Mouse (Mus musculus): ENCODE results near the gene Cchcr1. TPM values are rescaled to one million over a fixed set of nuclear protein-coding genes. Genes with fewer than 3 reads are reported as not detected.
"Not testable (repeated sequence)": the region's sequence is repeated elsewhere in the genome, so short reads cannot be mapped to it uniquely, and the experiment has no call there.

The Cchcr1 gene
- 26.1 and 30.8 TPM in 2 replicates for polyA plus RNA-seq (2016; fragmentation: Nextera tagmentation; extraction: Ambion mirVana)

DNA sequence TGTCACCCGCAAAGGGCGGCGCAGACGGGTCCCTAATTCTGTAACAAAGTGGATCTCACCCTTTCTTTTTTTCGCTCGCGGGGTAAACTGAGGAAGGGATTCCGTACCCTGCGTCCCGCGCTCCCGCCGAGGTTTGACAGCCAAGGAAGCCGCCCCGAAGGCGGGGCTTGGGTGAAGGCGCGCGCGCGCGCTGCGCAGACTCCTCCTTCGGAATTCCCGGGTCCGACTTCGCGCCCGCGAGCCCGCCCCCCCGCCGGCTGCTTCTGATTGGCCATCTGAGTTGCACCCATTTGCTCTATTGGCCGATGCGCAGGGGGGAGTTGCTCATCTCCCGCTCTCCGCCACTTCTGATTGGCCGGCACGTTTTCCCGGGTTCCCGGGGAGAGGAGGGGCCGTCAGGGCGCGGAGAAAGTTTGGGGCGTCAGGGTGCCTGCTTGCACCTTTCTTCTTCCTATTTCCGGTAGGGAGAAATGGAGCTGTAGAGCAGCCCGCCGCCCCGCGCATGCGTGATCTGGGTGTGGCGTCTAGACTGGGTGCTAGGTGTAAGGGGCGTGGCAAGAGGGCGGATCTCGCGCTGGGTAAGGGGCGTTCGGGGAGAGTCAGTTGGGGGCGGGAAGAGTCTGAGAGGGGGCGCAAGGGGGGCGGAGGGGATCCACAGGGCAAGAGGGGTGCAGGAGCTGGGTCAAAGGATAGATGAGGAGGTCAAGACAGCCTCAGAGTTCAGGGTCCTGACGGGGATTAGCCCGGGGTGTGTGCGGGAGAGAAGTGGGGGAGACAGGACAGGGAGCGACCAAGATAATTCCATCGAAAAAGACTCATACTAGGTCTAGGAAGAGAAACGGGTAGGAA lies at the start of gene Cchcr1, which contains the start of gene Tcf19:
Gene Cchcr1 (plus strand): TSS at position 449 of the 849 bp plus-strand sequence.
Gene Tcf19 (minus strand): TSS at position 173 of the 849 bp plus-strand sequence.
- H3K36me3 ChIP-seq: peaks cover 13% of the 10 kb centered on the region; the same call in 1 of the 2 replicates
- H3K4me2 ChIP-seq (replicated peaks): peak within 1 kb of the TSS; percentile 75
- ATAC-seq (ENCODE audit: insufficient number of reproducible peaks, insufficient read depth, low FRiP score, low TSS enrichment): peak; percentile 92
- peak within 1 kb of the TSS; percentile 57 for H3K4me3 ChIP-seq
- H3K27me3 ChIP-seq: no peaks in the 10 kb centered on the region
- no peaks in the 10 kb centered on the region for H3K9me3 ChIP-seq
- 0 out of 2 replicates have a peak within 1 kb of the TSS, but pooled peaks have one; percentile 5 for H3K27ac ChIP-seq
- under 1% methylated on average over 67 of the region's 67 CpGs for WGBS
- peak within 1 kb of the TSS; percentile 71 for H3K9ac ChIP-seq
- peaks cover 31% of the 10 kb centered on the region for H3K4me1 ChIP-seq

DNA sequence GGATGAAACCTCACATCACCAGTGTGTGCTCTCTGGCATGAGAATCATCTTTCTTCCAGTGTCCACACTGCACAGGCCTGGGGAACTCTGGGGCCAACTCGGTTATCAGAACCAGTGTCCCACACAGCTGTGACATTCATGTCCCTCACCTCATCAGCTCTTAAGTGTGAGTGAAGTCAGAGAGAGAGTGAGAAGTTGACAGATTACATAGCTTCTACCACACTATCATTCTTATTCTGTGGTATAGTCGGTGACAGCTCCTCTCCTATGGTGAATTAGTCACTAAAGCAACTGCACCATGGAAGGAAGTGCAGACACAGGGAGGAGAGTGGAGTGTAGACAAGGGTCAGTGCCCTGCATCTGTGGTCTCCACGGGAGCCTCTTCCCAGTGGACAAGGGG lies 48.0 kb upstream of the Cchcr1 start:
- not testable (repeated sequence) for ATAC-seq (ENCODE audit: insufficient number of reproducible peaks, insufficient read depth, low FRiP score, low TSS enrichment)
- 61% methylated on average over 3 of the region's 3 CpGs for WGBS

DNA sequence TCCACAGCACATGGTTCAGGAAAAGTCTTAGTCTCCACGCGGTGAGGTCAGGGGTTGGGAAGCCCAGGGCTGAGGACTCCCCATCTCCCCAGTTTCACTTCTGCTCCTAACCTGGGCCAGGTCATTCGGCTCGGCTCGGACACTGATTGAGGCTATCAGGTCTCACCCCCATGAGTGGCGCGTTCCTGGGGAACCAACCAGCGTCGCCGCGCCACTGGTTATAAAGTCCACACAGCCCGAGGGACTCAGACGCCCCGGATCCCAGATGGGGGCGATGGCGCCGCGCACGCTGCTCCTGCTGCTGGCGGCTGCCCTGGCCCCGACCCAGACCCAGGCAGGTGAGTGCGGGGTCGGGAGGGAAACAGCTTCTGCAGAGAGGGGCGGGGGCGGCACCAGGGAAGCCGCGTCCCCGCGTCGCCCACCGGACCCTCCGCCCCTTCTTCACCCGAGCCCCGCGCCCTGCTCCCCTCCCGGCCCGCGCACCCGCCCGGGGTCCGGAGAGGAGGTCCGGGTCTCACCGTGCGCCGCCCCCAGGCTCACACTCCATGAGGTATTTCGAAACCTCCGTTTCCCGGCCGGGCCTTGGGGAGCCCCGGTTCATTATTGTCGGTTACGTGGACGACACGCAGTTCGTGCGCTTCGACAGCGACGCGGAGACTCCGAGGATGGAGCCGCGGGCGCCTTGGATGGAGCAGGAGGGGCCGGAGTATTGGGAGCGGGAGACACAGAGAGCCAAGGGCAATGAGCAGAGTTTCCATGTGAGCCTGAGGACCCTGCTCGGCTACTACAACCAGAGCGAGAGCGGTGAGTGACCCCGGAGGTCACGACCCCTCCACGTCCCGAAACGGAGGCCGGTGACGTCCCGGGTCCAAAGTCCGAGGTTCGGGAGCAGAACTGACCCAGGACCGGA lies 46.8 kb upstream of the Cchcr1 start, which contains the start of gene H2-Q10:
Gene H2-Q10 (plus strand): TSS at position 248 of the 910 bp plus-strand sequence.
- H3K27me3 ChIP-seq: peaks cover 30% of the 10 kb centered on the region
- 2% methylated on average over 80 of the region's 80 CpGs for WGBS

More for the DNA sequence above, 48.0 kb upstream of the Cchcr1 start:
- not testable (repeated sequence) for H3K4me1 ChIP-seq; H3K4me3 ChIP-seq; H3K27ac ChIP-seq; H3K4me2 ChIP-seq (replicated peaks); H3K9ac ChIP-seq; H3K36me3 ChIP-seq; H3K9me3 ChIP-seq
- H3K27me3 ChIP-seq: peaks cover 30% of the 10 kb centered on the region

DNA sequence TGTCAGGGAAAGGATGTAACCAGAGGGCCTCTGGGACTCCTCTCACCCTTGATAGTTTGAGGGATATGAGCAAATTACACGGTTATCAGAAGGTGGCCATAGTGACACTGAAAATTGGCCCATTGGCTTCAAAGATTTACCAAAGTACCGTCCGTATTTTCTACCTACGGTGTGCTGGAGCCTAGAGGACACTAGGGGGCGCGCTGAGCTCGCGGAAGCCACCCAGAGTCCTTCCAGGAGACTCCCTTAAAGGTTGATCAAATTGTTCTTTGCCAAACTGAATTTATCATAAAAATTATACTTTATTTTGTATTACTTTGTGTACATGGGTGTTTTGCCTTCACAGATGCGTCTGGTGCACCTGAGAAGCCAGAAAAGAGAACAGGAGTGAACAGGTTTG lies 32.8 kb upstream of the Cchcr1 start:
- Histone ChIP-seq H3K36me3 (no peaks in the 10 kb centered on the region), H3K4me3 (no peak overlapping the region), H3K27ac (no peak overlapping the region), H3K4me1 (no peaks in the 10 kb centered on the region), H3K9ac (no peak overlapping the region), H3K27me3 (no peaks in the 10 kb centered on the region; the same call in 1 of the 2 replicates), H3K9me3 (no peaks in the 10 kb centered on the region), H3K4me2 (replicated peaks) (no peak overlapping the region)
- ATAC-seq (ENCODE audit: insufficient number of reproducible peaks, insufficient read depth, low FRiP score, low TSS enrichment): no peak
- WGBS: 2% methylated on average over 9 of the region's 9 CpGs

More for the DNA sequence above, 46.8 kb upstream of the Cchcr1 start, which contains the start of gene H2-Q10:
- no peaks in the 10 kb centered on the region for H3K36me3 ChIP-seq
- H3K4me3 ChIP-seq: peak within 1 kb of the TSS; percentile 48
- peaks cover 5% of the 10 kb centered on the region for H3K4me1 ChIP-seq
- no peaks in the 10 kb centered on the region for H3K9me3 ChIP-seq
- H3K9ac ChIP-seq: peak within 1 kb of the TSS; percentile 49
- no peak for ATAC-seq (ENCODE audit: insufficient number of reproducible peaks, insufficient read depth, low FRiP score, low TSS enrichment)
- H3K4me2 ChIP-seq (replicated peaks): peak within 1 kb of the TSS; percentile 86
- H3K27ac ChIP-seq: no peak within 1 kb of the TSS

DNA sequence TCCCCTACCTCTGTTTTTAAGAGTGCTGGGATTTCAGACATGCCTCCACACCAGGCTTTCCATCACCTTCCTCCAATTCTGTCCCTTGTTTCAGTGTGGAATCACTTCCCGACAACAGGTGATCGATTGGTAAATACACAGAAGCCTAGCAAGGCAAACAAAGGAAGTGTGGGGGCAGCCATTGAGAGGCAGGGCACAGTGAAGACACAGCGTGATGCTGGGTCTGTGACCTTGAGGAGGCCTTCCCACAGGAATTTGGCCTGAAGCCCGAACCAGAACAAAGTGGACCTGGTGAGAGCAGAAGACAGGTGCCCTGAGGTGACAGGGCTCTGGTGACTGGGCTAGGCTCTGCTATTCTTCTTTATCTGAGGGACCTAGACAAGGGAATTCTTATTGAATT lies 31.2 kb upstream of the Cchcr1 start:
- Histone ChIP-seq H3K4me3 (no peak overlapping the region), H3K9ac (no peak overlapping the region), H3K4me1 (no peaks in the 10 kb centered on the region), H3K27ac (no peak overlapping the region), H3K4me2 (replicated peaks) (no peak overlapping the region), H3K27me3 (no peaks in the 10 kb centered on the region; the same call in 1 of the 2 replicates), H3K9me3 (no peaks in the 10 kb centered on the region), H3K36me3 (no peaks in the 10 kb centered on the region)
- ATAC-seq (ENCODE audit: insufficient number of reproducible peaks, insufficient read depth, low FRiP score, low TSS enrichment): no peak
- 31% methylated on average over 4 of the region's 4 CpGs for WGBS

DNA sequence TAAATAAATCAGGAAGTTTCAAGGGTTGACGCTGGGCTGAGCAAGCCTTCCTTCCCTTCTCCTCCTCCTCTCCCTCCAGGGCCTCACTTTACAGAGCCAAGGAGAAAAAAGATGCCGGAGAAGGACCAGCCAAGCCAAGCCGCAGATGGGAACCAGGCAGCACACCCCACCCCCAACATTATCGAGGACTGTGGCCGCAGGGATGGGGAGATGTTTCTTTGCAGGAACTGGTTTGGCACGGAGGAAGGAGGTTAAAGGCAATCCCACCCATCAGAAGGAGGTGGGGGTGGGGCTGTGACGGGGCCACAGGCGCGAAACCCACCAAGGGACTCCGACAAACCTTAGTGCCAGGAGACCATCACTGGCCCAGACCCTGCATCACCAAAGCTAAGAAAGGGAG lies 30.2 kb upstream of the Cchcr1 start:
- 45% methylated on average over 10 of the region's 10 CpGs for WGBS
- no peaks in the 10 kb centered on the region for H3K36me3 ChIP-seq
- H3K27me3 ChIP-seq: no peaks in the 10 kb centered on the region; the same call in 1 of the 2 replicates
- no peak overlapping the region for H3K9ac ChIP-seq
- H3K4me1 ChIP-seq: no peaks in the 10 kb centered on the region
- ATAC-seq (ENCODE audit: insufficient number of reproducible peaks, insufficient read depth, low FRiP score, low TSS enrichment): no peak
- no peak overlapping the region for H3K4me2 ChIP-seq (replicated peaks)
- no peak overlapping the region for H3K4me3 ChIP-seq
- H3K9me3 ChIP-seq: no peaks in the 10 kb centered on the region
- no peak overlapping the region for H3K27ac ChIP-seq

DNA sequence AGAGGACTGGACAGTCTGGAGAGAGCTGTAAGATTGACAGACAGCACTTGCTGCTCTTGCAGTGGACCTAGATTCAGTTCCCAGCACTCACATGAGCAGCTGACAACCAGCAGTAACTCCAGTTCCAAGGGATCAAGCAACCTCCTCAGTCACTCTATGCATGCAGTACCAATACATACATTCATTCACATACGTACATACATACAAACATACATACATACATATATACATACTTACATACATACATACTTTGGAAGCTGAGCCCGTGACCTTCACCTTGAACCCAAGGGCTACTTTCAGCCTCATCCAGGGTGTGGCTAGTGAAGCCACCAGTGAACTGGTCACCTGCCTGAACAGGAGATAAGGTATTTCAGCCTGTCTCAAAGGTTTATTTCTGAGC lies 28.9 kb upstream of the Cchcr1 start:
- Histone ChIP-seq H3K9ac (no peak overlapping the region), H3K27ac (no peak overlapping the region), H3K4me1 (no peaks in the 10 kb centered on the region), H3K4me2 (replicated peaks) (no peak overlapping the region), H3K4me3 (no peak overlapping the region), H3K36me3 (no peaks in the 10 kb centered on the region), H3K9me3 (no peaks in the 10 kb centered on the region), H3K27me3 (no peaks in the 10 kb centered on the region; the same call in 1 of the 2 replicates)
- 90% methylated on average over 2 of the region's 2 CpGs for WGBS
- ATAC-seq (ENCODE audit: insufficient number of reproducible peaks, insufficient read depth, low FRiP score, low TSS enrichment): no peak

DNA sequence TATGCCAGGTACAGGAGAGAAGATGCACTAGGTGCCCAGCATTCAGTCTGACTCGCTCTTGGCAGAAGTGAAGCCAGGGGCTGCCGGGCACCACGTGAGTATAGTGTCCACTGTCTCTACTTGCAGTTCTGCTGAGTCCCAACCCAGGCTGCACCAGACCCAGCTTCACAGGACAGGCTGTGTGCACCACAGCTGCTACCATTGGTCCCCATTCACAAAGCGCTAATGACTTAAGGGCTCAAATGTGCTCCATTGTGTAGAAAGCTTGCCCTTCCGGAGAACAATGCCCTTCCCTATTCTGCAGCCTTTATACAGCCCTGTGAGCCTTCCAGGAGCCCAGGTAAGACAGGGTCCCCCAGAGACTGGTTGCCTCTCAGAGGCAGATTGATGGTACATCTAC lies 26.6 kb upstream of the Cchcr1 start:
- no peaks in the 10 kb centered on the region for H3K9me3 ChIP-seq
- H3K4me2 ChIP-seq (replicated peaks): no peak overlapping the region
- H3K9ac ChIP-seq: no peak overlapping the region
- no peak overlapping the region for H3K27ac ChIP-seq
- H3K36me3 ChIP-seq: no peaks in the 10 kb centered on the region
- 57% methylated on average over 5 of the region's 5 CpGs for WGBS
- H3K4me3 ChIP-seq: no peak overlapping the region
- no peaks in the 10 kb centered on the region for H3K4me1 ChIP-seq
- H3K27me3 ChIP-seq: no peaks in the 10 kb centered on the region
- no peak for ATAC-seq (ENCODE audit: insufficient number of reproducible peaks, insufficient read depth, low FRiP score, low TSS enrichment)

DNA sequence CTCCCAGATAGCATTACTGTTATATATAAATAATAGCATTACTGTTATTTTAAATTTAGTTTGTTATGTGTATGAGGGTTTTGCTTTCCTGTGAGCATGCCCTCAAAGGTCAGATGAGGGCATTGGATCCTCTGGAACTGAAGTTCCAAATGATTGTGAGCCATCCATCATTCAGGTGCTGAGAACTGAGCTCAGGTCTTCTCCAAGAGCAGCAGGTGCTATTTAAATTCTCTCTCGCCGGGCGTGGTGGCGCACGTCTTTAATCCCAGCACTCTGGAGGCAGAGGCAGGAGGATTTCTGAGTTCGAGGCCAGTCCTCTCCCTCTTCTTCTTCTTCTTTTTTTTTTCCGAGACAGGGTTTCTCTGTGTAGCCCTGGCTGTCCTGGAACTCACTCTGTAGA lies 19.8 kb upstream of the Cchcr1 start:
- ATAC-seq (ENCODE audit: insufficient number of reproducible peaks, insufficient read depth, low FRiP score, low TSS enrichment): no peak
- Histone ChIP-seq H3K36me3 (no peaks in the 10 kb centered on the region), H3K4me3 (no peak overlapping the region), H3K9me3 (no peaks in the 10 kb centered on the region), H3K27me3 (no peaks in the 10 kb centered on the region), H3K4me1 (peaks cover 5% of the 10 kb centered on the region; the same call in 1 of the 2 replicates), H3K4me2 (replicated peaks) (no peak overlapping the region), H3K9ac (no peak overlapping the region), H3K27ac (no peak overlapping the region)
- 93% methylated on average over 7 of the region's 7 CpGs for WGBS

DNA sequence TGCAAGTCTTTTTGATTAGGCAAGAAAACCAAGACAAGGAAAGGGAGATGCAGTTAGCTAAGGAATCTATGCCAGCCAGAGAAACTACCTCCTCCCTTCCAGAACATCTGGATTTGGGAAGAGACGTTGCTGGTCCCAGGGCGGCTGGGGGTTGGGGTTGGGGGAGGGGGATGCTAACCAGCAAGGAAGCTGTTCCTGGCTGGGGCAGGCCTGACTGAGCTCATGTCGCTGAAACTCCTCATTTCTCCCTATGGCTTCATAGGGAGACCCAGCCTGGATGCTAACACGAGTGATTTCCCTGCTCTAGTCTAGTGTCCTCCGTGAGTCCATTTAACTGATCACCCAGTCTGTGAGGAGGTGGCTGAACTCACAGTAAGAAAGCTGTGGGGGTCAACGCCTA lies 14.7 kb upstream of the Cchcr1 start:
- Histone ChIP-seq H3K4me2 (replicated peaks) (no peak overlapping the region), H3K27ac (peak overlapping the region; percentile 68), H3K9ac (no peak overlapping the region), H3K36me3 (no peaks in the 10 kb centered on the region), H3K27me3 (peaks cover 33% of the 10 kb centered on the region), H3K4me1 (peaks cover 12% of the 10 kb centered on the region), H3K4me3 (no peak overlapping the region), H3K9me3 (no peaks in the 10 kb centered on the region)
- ATAC-seq (ENCODE audit: insufficient number of reproducible peaks, insufficient read depth, low FRiP score, low TSS enrichment): no peak; the same call in 1 of the 2 replicates
- 3% methylated on average over 6 of the region's 6 CpGs for WGBS

DNA sequence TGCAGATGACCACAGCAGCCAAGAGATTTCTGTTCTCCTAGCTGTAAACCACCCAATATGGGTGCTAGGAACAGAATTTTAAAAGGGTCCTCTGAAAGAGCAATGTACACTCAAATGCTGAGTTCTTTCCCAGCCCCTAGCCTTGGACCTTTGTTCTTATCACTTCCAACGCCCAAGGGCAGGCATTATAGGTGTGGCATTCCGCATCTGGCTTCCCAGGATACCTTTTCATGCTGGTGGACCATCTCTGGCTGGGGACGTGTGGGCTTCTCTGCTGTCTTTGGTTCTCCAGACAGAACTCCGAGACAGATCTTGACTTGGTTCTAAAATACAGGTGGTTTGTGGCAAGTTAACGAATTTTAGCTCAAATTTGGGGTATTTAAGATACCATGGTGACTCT lies 14.1 kb upstream of the Cchcr1 start:
- Histone ChIP-seq H3K27ac (peak overlapping the region; percentile 68), H3K4me3 (no peak overlapping the region), H3K36me3 (no peaks in the 10 kb centered on the region), H3K4me1 (peaks cover 12% of the 10 kb centered on the region), H3K9me3 (no peaks in the 10 kb centered on the region), H3K4me2 (replicated peaks) (no peak overlapping the region), H3K9ac (no peak overlapping the region), H3K27me3 (peaks cover 38% of the 10 kb centered on the region)
- WGBS: 56% methylated on average over 5 of the region's 5 CpGs
- no peak for ATAC-seq (ENCODE audit: insufficient number of reproducible peaks, insufficient read depth, low FRiP score, low TSS enrichment)

Measured in embryonic facial prominence, embryonic 12.5 days (tissue).